8 mouse cellular contexts compared by ENCODE assay signal in genomic region chr5:43665144-43665543, GRCm38 (mm10). TPM values are rescaled to one million over a fixed set of nuclear protein-coding genes. Genes with fewer than 3 reads are reported as not detected.
DNase-seq lines count a peak whose midpoint lies in the region; ATAC-seq lines count a peak whose summit lies in the region.

No protein-coding gene starts in this region.

- peak; percentile 64 for ATAC-seq in forebrain, embryonic 13.5 days
- no peak for ATAC-seq in hindbrain, embryonic 13.5 days (ENCODE audit: low FRiP score)
- no peak for ATAC-seq in granulocyte monocyte progenitor cell, adult 5-6 weeks (replicated peaks; ENCODE audit: poor library complexity, severe bottlenecking)
- ATAC-seq in megakaryocyte-erythroid progenitor cell, adult 5-6 weeks (replicated peaks; ENCODE audit: low FRiP score, low TSS enrichment, poor library complexity, severe bottlenecking) = no peak

- peak; percentile 5 for DNase-seq in cerebellum, adult 9-11 months
- no peak for DNase-seq in cerebellum, adult 9-10 months
- peak; percentile 44 for DNase-seq in lung, postnatal 14 days
- no peak for DNase-seq in frontal cortex, postnatal 10 days (ENCODE audit: low spot score in 2 of 2)

- H3K4me2 ChIP-seq in forebrain, embryonic 13.5 days = peak overlapping the region; percentile 55
- peak overlapping the region; percentile 39 for H3K4me2 ChIP-seq in hindbrain, embryonic 13.5 days

- peaks cover 37% of the 10 kb centered on the region for H3K4me1 ChIP-seq in forebrain, embryonic 13.5 days
- H3K4me1 ChIP-seq in hindbrain, embryonic 13.5 days (replicated peaks) = peaks cover 35% of the 10 kb centered on the region

- peak overlapping the region; percentile 24 for H3K4me3 ChIP-seq in forebrain, embryonic 13.5 days
- H3K4me3 ChIP-seq in hindbrain, embryonic 13.5 days = 0 out of 2 replicates have a peak overlapping the region, but pooled peaks have one; percentile 0

- H3K9me3 ChIP-seq in forebrain, embryonic 13.5 days (replicated peaks) = no peaks in the 10 kb centered on the region
- no peaks in the 10 kb centered on the region for H3K9me3 ChIP-seq in hindbrain, embryonic 13.5 days

- H3K27me3 ChIP-seq in forebrain, embryonic 13.5 days = no peaks in the 10 kb centered on the region
- no peaks in the 10 kb centered on the region for H3K27me3 ChIP-seq in hindbrain, embryonic 13.5 days

- H3K9ac ChIP-seq in forebrain, embryonic 13.5 days = no peak overlapping the region
- no peak overlapping the region for H3K9ac ChIP-seq in hindbrain, embryonic 13.5 days

- H3K36me3 ChIP-seq in forebrain, embryonic 13.5 days (ENCODE audit: poor library complexity, severe bottlenecking) = no peaks in the 10 kb centered on the region
- no peaks in the 10 kb centered on the region for H3K36me3 ChIP-seq in hindbrain, embryonic 13.5 days

- 7% methylated on average over 5 of the region's 5 CpGs for WGBS in forebrain, embryonic 13.5 days
- WGBS in hindbrain, embryonic 13.5 days = 22% methylated on average over 5 of the region's 5 CpGs

- no peak overlapping the region for H3K27ac ChIP-seq in forebrain, embryonic 13.5 days
- H3K27ac ChIP-seq in hindbrain, embryonic 13.5 days = no peak overlapping the region

RNA-seq across cellular contexts. Expression of gene Cc2d2a, which starts 3.0 kb away (rescaled TPM):
- 8.7 and 10.0 TPM in 2 replicates for polyA plus RNA-seq in forebrain, embryonic 13.5 days (2015; fragmentation: Nextera tagmentation; extraction: Ambion mirVana)
- 7.3 and 8.0 TPM in 2 replicates for polyA plus RNA-seq in hindbrain, embryonic 13.5 days (2015; fragmentation: Nextera tagmentation; extraction: Ambion mirVana)
- total RNA-seq in granulocyte monocyte progenitor cell, adult 5-6 weeks (2014; fragmentation: Nextera tagmentation) = 5.2 and 5.4 TPM in 2 replicates
- total RNA-seq in granulocyte monocyte progenitor cell, adult 5-6 weeks (2017) = 2.6 TPM in 2 replicates
- not detected in 2 replicates for total RNA-seq in megakaryocyte-erythroid progenitor cell, adult 5-6 weeks (2014; fragmentation: Nextera tagmentation)
- 0.33 and 0.50 TPM in 2 replicates for total RNA-seq in megakaryocyte-erythroid progenitor cell, adult 5-6 weeks (2017)

Comparison
In these comparisons a context has a peak if more than half of its experiments do, and no peak if none do; other contexts are left out.
1. DNase-seq: peak in cerebellum, adult 9-11 months (single experiment) and lung, postnatal 14 days (single experiment); none in cerebellum, adult 9-10 months (single experiment) and frontal cortex, postnatal 10 days (0 of 2).